Mouse (Mus musculus) embryonic facial prominence, embryonic 11.5 days (tissue): Measurements from ENCODE around the gene Rybp. TPM values are rescaled to one million over a fixed set of nuclear protein-coding genes. Genes with fewer than 3 reads are reported as not detected.

Experiments
- ATAC-seq: fragments of 200-750 bp; cut with Nextera tagmentation; replicated peaks from 2 replicates; pipeline ENCODE4 v1.8.0; 2017; ENCODE audit warnings: low read depth; ENCODE audit not compliant: insufficient number of reproducible peaks, low FRiP score, low TSS enrichment
- DNase-seq: peaks from one replicate; pipeline ENCODE4 v3.0.0-alpha.2; 2015; ENCODE audit warnings: low spot score
- H3K27ac ChIP-seq: fragments of 300-500 bp; sonication (generic); replicated peaks from 2 replicates; pipeline ENCODE4 v1.5.1; 2014; ENCODE audit warnings: mild to moderate bottlenecking, low read depth, low read length, control low read depth
- H3K27me3 ChIP-seq: fragments of 300-500 bp; sonication (generic); 2 replicates; pipeline ENCODE4 v1.6.1; 2014; ENCODE audit warnings: mild to moderate bottlenecking, low read length, moderate library complexity, mixed read lengths; ENCODE audit not compliant: control insufficient read depth, insufficient read depth
- H3K36me3 ChIP-seq: fragments of 300-500 bp; sonication (generic); replicated peaks from 2 replicates; pipeline ENCODE4 v1.6.1; 2014; ENCODE audit warnings: low read depth, mild to moderate bottlenecking, low read length, moderate library complexity, mixed read lengths; ENCODE audit not compliant: control insufficient read depth, insufficient read depth
- H3K4me1 ChIP-seq: fragments of 300-500 bp; sonication (generic); 2 replicates; pipeline ENCODE4 v1.6.1; 2014; ENCODE audit warnings: low read length, mixed read lengths; ENCODE audit not compliant: control insufficient read depth, insufficient read depth
- H3K4me2 ChIP-seq: fragments of 300-500 bp; sonication (generic); 2 replicates; pipeline ENCODE4 v1.6.1; 2014; ENCODE audit warnings: low read depth, mild to moderate bottlenecking, control low read depth, low read length, moderate library complexity
- H3K4me3 ChIP-seq: fragments of 300-500 bp; sonication (generic); 2 replicates; pipeline ENCODE4 v1.5.1; 2014; ENCODE audit warnings: low read depth, low read length, control low read depth
- H3K9ac ChIP-seq: fragments of 300-500 bp; sonication (generic); replicated peaks from 2 replicates; pipeline ENCODE4 v1.6.1; 2014; ENCODE audit warnings: mild to moderate bottlenecking, control low read depth, low read length
- H3K9me3 ChIP-seq: fragments of 300-500 bp; sonication (generic); replicated peaks from 2 replicates; pipeline ENCODE4 v1.6.1; 2016; ENCODE audit warnings: mild to moderate bottlenecking, low read length, inconsistent platforms, mixed read lengths; ENCODE audit not compliant: control insufficient read depth
- WGBS: fragments of 180-500 bp; shearing (Covaris S2); extraction: QIAGEN DNeasy Blood & Tissue Kit; methylation state at CpG from one replicate; pipeline ENCODE4 v1.1.7; 2014; 5-methylcytosine and 5-hydroxymethylcytosine counted together
- polyA plus RNA-seq: library from polyadenylated mRNA; unstranded; fragments of >200 nt; fragmentation: Nextera tagmentation; extraction: Ambion mirVana; gene quantifications from 2 replicates; pipeline ENCODE4 v1.2.1, GENCODE M21; 2014

The Rybp gene
- polyA plus RNA-seq, 1 experiment from 2014 or later, result 15.2 TPM

GRCm38 (mm10) chr6:100216945-100217344, 70.3 kb downstream of the Rybp start:
- no peaks in the 10 kb centered on the region for H3K36me3 ChIP-seq
- 75% methylated on average over 5 of the region's 5 CpGs for WGBS
- H3K4me1 ChIP-seq, result peaks cover 19% of the 10 kb centered on the region
- no peaks in the 10 kb centered on the region for H3K27me3 ChIP-seq
- no peak overlapping the region for H3K4me2 ChIP-seq
- no peak overlapping the region for H3K27ac ChIP-seq
- DNase-seq (no peak), ATAC-seq (no peak)
- no peak overlapping the region for H3K4me3 ChIP-seq
- no peaks in the 10 kb centered on the region for H3K9me3 ChIP-seq
- no peak overlapping the region for H3K9ac ChIP-seq

GRCm38 (mm10) chr6:100215809-100216208, 71.5 kb downstream of the Rybp start:
- peaks cover 17% of the 10 kb centered on the region for H3K4me1 ChIP-seq
- H3K27me3 ChIP-seq, result no peaks in the 10 kb centered on the region
- 63% methylated on average over 6 of the region's 6 CpGs for WGBS

GRCm38 (mm10) chr6:100214132-100214913, 73.0 kb downstream of the Rybp start:
- Histone ChIP-seq H3K27me3 (no peaks in the 10 kb centered on the region), H3K27ac (no peak overlapping the region), H3K36me3 (no peaks in the 10 kb centered on the region), H3K9me3 (no peaks in the 10 kb centered on the region), H3K9ac (no peak overlapping the region), H3K4me1 (peaks cover 11% of the 10 kb centered on the region), H3K4me3 (no peak overlapping the region), H3K4me2 (no peak overlapping the region)
- DNase-seq (no peak), ATAC-seq (no peak)
- WGBS, result 39% methylated on average over 13 of the region's 13 CpGs

More at GRCm38 (mm10) chr6:100215809-100216208, 71.5 kb downstream of the Rybp start:
- ATAC-seq (no peak), DNase-seq (no peak)
- no peak overlapping the region for H3K27ac ChIP-seq
- no peak overlapping the region for H3K4me2 ChIP-seq
- no peak overlapping the region for H3K4me3 ChIP-seq
- no peak overlapping the region for H3K9ac ChIP-seq
- H3K36me3 ChIP-seq, result no peaks in the 10 kb centered on the region
- H3K9me3 ChIP-seq, result no peaks in the 10 kb centered on the region

- Histone ChIP-seq H3K4me3 (no peak overlapping the region), H3K36me3 (no peaks in the 10 kb centered on the region), H3K4me1 (peaks cover 10% of the 10 kb centered on the region), H3K9me3 (no peaks in the 10 kb centered on the region), H3K4me2 (no peak overlapping the region), H3K27me3 (no peaks in the 10 kb centered on the region), H3K9ac (no peak overlapping the region), H3K27ac (no peak overlapping the region)
- DNase-seq (no peak), ATAC-seq (no peak)
- WGBS, result 56% methylated on average over 9 of the region's 9 CpGs
Observed at GRCm38 (mm10) chr6:100213596-100213995, 73.7 kb downstream of the Rybp start.

GRCm38 (mm10) chr6:100212820-100213219, 74.5 kb downstream of the Rybp start:
- Histone ChIP-seq H3K9ac (no peak overlapping the region), H3K27me3 (no peaks in the 10 kb centered on the region), H3K4me1 (peaks cover 7% of the 10 kb centered on the region), H3K9me3 (no peaks in the 10 kb centered on the region), H3K27ac (no peak overlapping the region), H3K4me3 (no peak overlapping the region), H3K36me3 (no peaks in the 10 kb centered on the region), H3K4me2 (no peak overlapping the region)
- no peak for ATAC-seq
- peak; percentile 31 for DNase-seq
- WGBS, result 11% methylated on average over 7 of the region's 7 CpGs

- no peak overlapping the region for H3K4me2 ChIP-seq
- H3K27ac ChIP-seq, result no peak overlapping the region
- H3K9ac ChIP-seq, result no peak overlapping the region
- H3K27me3 ChIP-seq, result no peaks in the 10 kb centered on the region
- peaks cover 7% of the 10 kb centered on the region for H3K4me1 ChIP-seq
- no peak overlapping the region for H3K4me3 ChIP-seq
- WGBS, result 65% methylated on average over 3 of the region's 3 CpGs
- no peak for DNase-seq
- H3K9me3 ChIP-seq, result no peaks in the 10 kb centered on the region
- no peaks in the 10 kb centered on the region for H3K36me3 ChIP-seq
- no peak for ATAC-seq
Observed at GRCm38 (mm10) chr6:100211646-100212045, 75.6 kb downstream of the Rybp start.

- Histone ChIP-seq H3K27me3 (no peaks in the 10 kb centered on the region), H3K36me3 (no peaks in the 10 kb centered on the region), H3K9ac (no peak overlapping the region), H3K27ac (no peak overlapping the region), H3K4me2 (no peak overlapping the region), H3K9me3 (no peaks in the 10 kb centered on the region), H3K4me1 (peaks cover 7% of the 10 kb centered on the region), H3K4me3 (no peak overlapping the region)
- 76% methylated on average over 1 of the region's 1 CpGs for WGBS
- DNase-seq (no peak), ATAC-seq (no peak)
Observed at GRCm38 (mm10) chr6:100210517-100210916, 76.8 kb downstream of the Rybp start.

- H3K9me3 ChIP-seq, result no peaks in the 10 kb centered on the region
- H3K4me1 ChIP-seq, result no peaks in the 10 kb centered on the region; the same call in 1 of the 2 replicates
- H3K4me3 ChIP-seq, result no peak overlapping the region
- peak; percentile 42 for DNase-seq
- WGBS, result 3% methylated on average over 14 of the region's 14 CpGs
- 0 out of 2 replicates have a peak, but pooled peaks cover 2% of the 10 kb centered on the region for H3K27me3 ChIP-seq
- no peak overlapping the region for H3K27ac ChIP-seq
- no peak overlapping the region for H3K9ac ChIP-seq
- H3K4me2 ChIP-seq, result no peak overlapping the region
- no peaks in the 10 kb centered on the region for H3K36me3 ChIP-seq
- peak; percentile 64 for ATAC-seq
Observed at GRCm38 (mm10) chr6:100206741-100207275, 80.5 kb downstream of the Rybp start.
